Mouse (Mus musculus): ENCODE results near the gene Arv1. TPM values are rescaled to one million over a fixed set of nuclear protein-coding genes. Genes with fewer than 3 reads are reported as not detected.

Arv1 gene
- total and polyA plus RNA-seq, 3 experiments, result 11.9 to 24.1 TPM; not detected in 1

- TF ChIP-seq NRF1 (IDR thresholded peaks at IDR 0.05; ENCODE audit: insufficient read depth, low read depth, low read length, poor library complexity, severe bottlenecking) (peak; percentile 89), POLR2A (IDR thresholded peaks at IDR 0.05; ENCODE audit: control insufficient read depth in 1 of 2, insufficient read depth in 1 of 2, low read depth in 1 of 2, low read length in 2 of 2, poor library complexity in 1 of 2) (peak; percentile 82 to 84), ZNF384 (IDR thresholded peaks at IDR 0.05; ENCODE audit: low read depth, low read length) (no peak)
Measured at GRCm38 (mm10) chr8:124721862-124722515, at the start of gene Arv1, which contains the start of gene Ttc13 (continued).

GRCm38 (mm10) chr8:124672345-124672744 lies 49.6 kb upstream of the Arv1 start:
- no peaks in the 10 kb centered on the region for H3K27me3 ChIP-seq (ENCODE audit: control insufficient read depth in 1 of 2, insufficient read depth in 2 of 2, low read length in 2 of 2)
- no peaks in the 10 kb centered on the region for H3K79me2 ChIP-seq (ENCODE audit: control insufficient read depth, insufficient read depth, low read length, poor library complexity)
- H3K27ac ChIP-seq (ENCODE audit: control insufficient read depth, low read depth, low read length), result no peak overlapping the region
- no peak overlapping the region for H3K4me3 ChIP-seq (ENCODE audit: control insufficient read depth in 1 of 2, insufficient read depth in 1 of 2, low read depth in 2 of 2, low read length in 2 of 2)
- H3K9me3 ChIP-seq (replicated peaks; ENCODE audit: insufficient read depth, low read length), result no peaks in the 10 kb centered on the region
- no peak for DNase-seq (ENCODE audit: low read depth, low spot score)
- no peak for TF ChIP-seq E2F4 (IDR thresholded peaks at IDR 0.05; ENCODE audit: borderline replicate concordance, low read depth, low read length)
- TF ChIP-seq RAD21 (IDR thresholded peaks at IDR 0.05; ENCODE audit: low read depth, low read length), result no peak
- no peak for TF ChIP-seq HCFC1 (IDR thresholded peaks at IDR 0.05; ENCODE audit: low read depth, low read length)
- TF ChIP-seq NELFE (IDR thresholded peaks at IDR 0.05; ENCODE audit: low read depth, low read length), result no peak
- no peak for TF ChIP-seq USF1 (IDR thresholded peaks at IDR 0.05; ENCODE audit: low read depth, low read length)
- no peak for TF ChIP-seq CTCF (IDR thresholded peaks at IDR 0.05 in 2 of 3, conservative IDR thresholded peaks at IDR 0.05 in 1 of 3; ENCODE audit: control insufficient read depth in 1 of 3, insufficient read depth in 1 of 3, low read depth in 2 of 3, low read length in 3 of 3, poor library complexity in 1 of 3, severe bottlenecking in 1 of 3)
- H3K4me1 ChIP-seq (ENCODE audit: control insufficient read depth in 1 of 2, insufficient read depth in 2 of 2, low read length in 2 of 2), result no peaks in the 10 kb centered on the region
- no peaks in the 10 kb centered on the region; a peak in 2 of 4 replicates for H3K36me3 ChIP-seq (ENCODE audit: control insufficient read depth in 1 of 2, insufficient read depth in 2 of 2, low read length in 2 of 2)
- no peak overlapping the region for H3K9ac ChIP-seq (ENCODE audit: control insufficient read depth, low read depth, low read length, poor library complexity, severe bottlenecking)

GRCm38 (mm10) chr8:124676661-124677060 lies 45.3 kb upstream of the Arv1 start:
- DNase-seq (ENCODE audit: low read depth, low spot score), result no peak
- H3K36me3 ChIP-seq (ENCODE audit: control insufficient read depth in 1 of 2, insufficient read depth in 2 of 2, low read length in 2 of 2), result no peaks in the 10 kb centered on the region; a peak in 1 of 4 replicates
- no peak overlapping the region for H3K9ac ChIP-seq (ENCODE audit: control insufficient read depth, low read depth, low read length, poor library complexity, severe bottlenecking)
- no peaks in the 10 kb centered on the region for H3K27me3 ChIP-seq (ENCODE audit: control insufficient read depth in 1 of 2, insufficient read depth in 2 of 2, low read length in 2 of 2)
- H3K9me3 ChIP-seq (replicated peaks; ENCODE audit: insufficient read depth, low read length), result no peaks in the 10 kb centered on the region
- H3K79me2 ChIP-seq (ENCODE audit: control insufficient read depth, insufficient read depth, low read length, poor library complexity), result no peaks in the 10 kb centered on the region
- 0 out of 2 replicates have a peak, but pooled peaks have one; percentile 25 for TF ChIP-seq POLR2AphosphoS2 (IDR thresholded peaks at IDR 0.05; ENCODE audit: low read length)
- no peak for TF ChIP-seq ETS1 (IDR thresholded peaks at IDR 0.05; ENCODE audit: low read depth, low read length)
- no peaks in the 10 kb centered on the region for H3K4me1 ChIP-seq (ENCODE audit: control insufficient read depth in 1 of 2, insufficient read depth in 2 of 2, low read length in 2 of 2)
- H3K4me3 ChIP-seq (ENCODE audit: control insufficient read depth in 1 of 2, insufficient read depth in 1 of 2, low read depth in 2 of 2, low read length in 2 of 2), result no peak overlapping the region
- H3K27ac ChIP-seq (ENCODE audit: control insufficient read depth, low read depth, low read length), result no peak overlapping the region

- Histone ChIP-seq H3K4me3 (ENCODE audit: control insufficient read depth in 1 of 2, insufficient read depth in 1 of 2, low read depth in 2 of 2, low read length in 2 of 2) (no peak overlapping the region), H3K36me3 (ENCODE audit: control insufficient read depth in 1 of 2, insufficient read depth in 2 of 2, low read length in 2 of 2) (no peaks in the 10 kb centered on the region; a peak in 1 of 4 replicates), H3K4me1 (ENCODE audit: control insufficient read depth in 1 of 2, insufficient read depth in 2 of 2, low read length in 2 of 2) (no peaks in the 10 kb centered on the region), H3K27ac (ENCODE audit: control insufficient read depth, low read depth, low read length) (no peak overlapping the region), H3K9me3 (replicated peaks; ENCODE audit: insufficient read depth, low read length) (no peaks in the 10 kb centered on the region), H3K27me3 (ENCODE audit: control insufficient read depth in 1 of 2, insufficient read depth in 2 of 2, low read length in 2 of 2) (no peaks in the 10 kb centered on the region), H3K79me2 (ENCODE audit: control insufficient read depth, insufficient read depth, low read length, poor library complexity) (no peaks in the 10 kb centered on the region), H3K9ac (ENCODE audit: control insufficient read depth, low read depth, low read length, poor library complexity, severe bottlenecking) (no peak overlapping the region)
- DNase-seq (ENCODE audit: low read depth, low spot score), result no peak
- TF ChIP-seq ELF1 (IDR thresholded peaks at IDR 0.05; ENCODE audit: low read depth, low read length), result no peak
- TF ChIP-seq POLR2A (IDR thresholded peaks at IDR 0.05; ENCODE audit: control insufficient read depth in 1 of 2, insufficient read depth in 1 of 2, low read depth in 1 of 2, low read length in 2 of 2, poor library complexity in 1 of 2), result no peak
- TF ChIP-seq ZC3H11A (IDR thresholded peaks at IDR 0.05; ENCODE audit: low read depth, low read length), result no peak
- no peak for TF ChIP-seq MXI1 (IDR thresholded peaks at IDR 0.05; ENCODE audit: low read depth, low read length)
- TF ChIP-seq E2F4 (IDR thresholded peaks at IDR 0.05; ENCODE audit: borderline replicate concordance, low read depth, low read length), result no peak
- TF ChIP-seq MAZ (IDR thresholded peaks at IDR 0.05; ENCODE audit: low read depth, low read length), result no peak
- TF ChIP-seq MYB (IDR thresholded peaks at IDR 0.05; ENCODE audit: low read depth, low read length), result no peak
- no peak for TF ChIP-seq GABPA (IDR thresholded peaks at IDR 0.05; ENCODE audit: low read depth, low read length)
- TF ChIP-seq SIN3A (IDR thresholded peaks at IDR 0.05; ENCODE audit: low read length), result no peak
- no peak for TF ChIP-seq EP300 (IDR thresholded peaks at IDR 0.05; ENCODE audit: low read depth in 1 of 2, low read length in 2 of 2)
- TF ChIP-seq USF1 (IDR thresholded peaks at IDR 0.05; ENCODE audit: low read depth, low read length), result no peak
- no peak for TF ChIP-seq USF2 (IDR thresholded peaks at IDR 0.05; ENCODE audit: borderline replicate concordance in 1 of 2, insufficient read depth in 1 of 2, low read depth in 1 of 2, low read length in 2 of 2)
- TF ChIP-seq POLR2AphosphoS5 (IDR thresholded peaks at IDR 0.05; ENCODE audit: borderline replicate concordance, low read depth, low read length), result no peak
- TF ChIP-seq MYC (IDR thresholded peaks at IDR 0.05; ENCODE audit: low read depth, low read length), result no peak
Measured at GRCm38 (mm10) chr8:124677078-124677477, 44.9 kb upstream of the Arv1 start.

Measured in MEL (cell line).